Mouse (Mus musculus): ENCODE measurements around the gene Chic2. TPM values are rescaled to one million over a fixed set of nuclear protein-coding genes. Genes with fewer than 3 reads are reported as not detected.
A peak's percentile ranks its signal among the peaks of the same experiment; 100 is the strongest.

Chic2 gene
- 32.1 and 41.6 TPM in 2 replicates for total RNA-seq (2021)
- long read RNA-seq, experiment 1, full-length matches to known transcripts, result 59 of 65 reads
- long read RNA-seq, experiment 1, partial matches to known transcripts, result 1 of 65 reads
- long read RNA-seq, experiment 1, other reads (novel, unspliced or antisense), result 5 of 65 reads
- long read RNA-seq, experiment 2, full-length matches to known transcripts, result 41 of 43 reads
- long read RNA-seq, experiment 2, partial matches to known transcripts, result 0 of 43 reads
- long read RNA-seq, experiment 2, other reads (novel, unspliced or antisense), result 2 of 43 reads

DNA sequence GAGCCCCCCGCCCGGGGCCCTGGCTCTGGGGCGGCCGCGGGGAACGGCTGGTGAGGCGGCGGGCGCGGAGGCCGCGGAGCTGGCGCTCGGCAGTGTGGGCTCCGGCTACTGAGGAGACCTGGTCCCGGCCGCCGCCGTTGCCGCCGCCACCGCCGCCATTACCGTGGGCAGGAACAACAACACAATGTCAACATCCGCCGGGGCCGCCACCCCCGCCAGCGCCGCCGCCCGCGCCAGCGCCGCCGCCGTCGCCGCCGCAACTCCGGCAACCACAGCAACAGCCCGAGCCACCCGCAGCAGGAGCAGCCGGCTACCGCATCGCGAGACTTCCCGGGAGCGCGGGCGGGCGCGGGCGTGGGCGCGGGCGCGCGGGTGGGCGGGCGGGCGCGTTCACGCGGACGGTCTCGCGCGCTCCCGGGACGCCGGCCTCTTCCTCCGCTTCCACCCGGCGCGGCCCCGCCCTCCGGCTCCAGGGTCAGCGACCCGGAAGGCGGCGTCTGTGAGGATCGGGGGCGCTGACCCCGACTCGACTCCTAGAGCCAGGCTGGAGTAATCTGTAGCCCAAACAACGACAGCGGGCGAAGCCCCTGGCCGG lies at the start of gene Chic2:
TSS of gene Chic2 (minus strand) at position 465 of the 595 bp plus-strand sequence.
- peak; percentile 94 for DNase-seq

- no peak for DNase-seq
Measured at GRCm38 (mm10) chr5:75085906-75086305, 41.3 kb upstream of the Chic2 start.

- no peak for DNase-seq
Measured at GRCm38 (mm10) chr5:75085521-75085875, 40.9 kb upstream of the Chic2 start.

GRCm38 (mm10) chr5:75084871-75085520 lies 40.4 kb upstream of the Chic2 start:
- DNase-seq, result no peak

GRCm38 (mm10) chr5:75084393-75084870 lies 39.9 kb upstream of the Chic2 start:
- no peak for DNase-seq

GRCm38 (mm10) chr5:75083591-75084392 lies 39.2 kb upstream of the Chic2 start:
- DNase-seq, result no peak

DNA sequence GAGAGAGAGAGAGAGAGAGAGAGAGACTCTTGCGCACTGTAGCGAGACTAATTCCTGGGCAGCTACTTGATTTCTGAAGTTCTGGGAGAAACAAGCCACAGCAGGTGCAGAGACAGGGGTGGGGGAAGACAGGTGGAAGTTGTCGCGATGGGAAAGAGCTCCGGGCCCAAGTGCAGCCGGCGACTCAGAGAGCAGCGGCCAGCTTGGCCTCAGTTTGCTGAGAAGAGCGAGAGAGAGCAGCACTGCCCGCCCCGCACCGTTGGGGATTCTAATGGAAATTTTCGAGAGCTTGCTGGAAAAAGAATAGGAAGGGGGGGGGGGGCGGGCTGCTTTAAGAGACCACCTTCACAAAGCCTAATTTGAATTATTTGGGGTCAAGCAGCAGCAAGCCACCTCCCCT lies 38.5 kb upstream of the Chic2 start:
- DNase-seq, result no peak

GRCm38 (mm10) chr5:75082439-75082838 lies 37.9 kb upstream of the Chic2 start:
- no peak for DNase-seq

DNA sequence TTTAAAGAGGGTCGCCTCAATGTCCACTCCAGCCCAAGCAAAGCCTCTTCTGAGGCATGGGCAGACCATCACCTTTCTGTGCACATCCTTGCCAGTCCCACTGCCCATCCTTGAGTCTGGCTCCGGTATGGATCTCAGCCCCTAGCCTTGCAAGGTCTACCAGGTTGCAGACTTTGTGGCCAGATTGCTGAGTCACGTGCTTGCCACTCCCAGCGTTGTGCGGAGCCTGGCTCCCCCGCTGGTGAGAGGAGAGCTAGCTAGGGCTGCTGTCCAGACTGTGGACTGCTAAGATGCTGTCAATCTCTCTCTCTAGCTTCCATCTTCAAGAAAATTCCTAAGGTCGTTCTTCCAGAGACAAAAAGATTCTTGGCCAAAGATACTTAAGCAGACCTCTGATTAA lies 35.0 kb upstream of the Chic2 start:
- DNase-seq, result no peak

DNA sequence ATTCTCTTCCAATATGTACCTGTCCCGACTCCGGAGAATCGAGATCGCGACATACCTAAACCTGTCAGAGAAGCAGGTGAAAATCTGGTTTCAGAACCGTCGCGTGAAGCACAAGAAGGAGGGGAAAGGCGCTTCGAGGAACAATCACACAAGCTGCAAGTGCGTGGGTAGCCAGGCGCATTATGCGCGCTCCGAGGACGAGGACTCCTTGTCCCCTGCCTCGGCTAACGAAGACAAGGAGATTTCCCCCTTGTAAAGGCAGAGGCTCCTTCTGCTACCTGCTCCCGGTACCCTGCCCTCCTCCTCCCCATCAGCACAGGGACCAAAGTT lies 32.4 kb upstream of the Chic2 start:
- DNase-seq, result no peak

GRCm38 (mm10) chr5:75076326-75077050 lies 31.9 kb upstream of the Chic2 start:
- DNase-seq, result no peak

DNA sequence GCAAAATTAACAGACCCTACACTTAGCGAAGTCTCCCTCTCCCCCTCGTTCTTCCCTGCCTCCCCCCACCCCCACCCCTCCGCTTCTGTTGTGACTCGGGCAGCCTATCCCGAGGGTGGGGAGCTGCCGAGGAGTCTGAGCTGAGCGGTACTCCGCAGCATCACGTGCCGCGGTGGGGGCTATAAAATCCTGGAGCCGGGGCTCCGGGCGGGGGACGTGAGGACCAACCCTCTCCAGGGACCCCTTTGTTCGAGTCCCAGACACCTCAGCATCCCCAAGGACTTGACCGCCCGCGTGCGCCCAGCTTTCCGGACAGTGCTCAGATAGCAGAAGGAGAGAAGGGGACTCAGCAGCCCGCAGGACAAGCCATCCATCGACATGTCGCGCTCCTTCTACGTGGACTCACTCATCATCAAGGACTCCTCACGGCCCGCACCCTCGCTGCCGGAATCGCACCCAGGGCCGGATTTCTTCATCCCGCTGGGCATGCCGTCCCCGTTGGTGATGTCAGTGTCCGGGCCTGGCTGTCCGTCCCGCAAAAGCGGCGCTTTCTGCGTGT lies 30.9 kb upstream of the Chic2 start, which contains the start of gene Gsx2:
TSS of gene Gsx2 (plus strand) at position 219 of the 559 bp plus-strand sequence.
- DNase-seq, result no peak

GRCm38 (mm10) chr5:75074537-75075382 lies 30.2 kb upstream of the Chic2 start:
- no peak for DNase-seq

- no peak for DNase-seq
Measured at GRCm38 (mm10) chr5:75074132-75074531, 29.6 kb upstream of the Chic2 start.

DNA sequence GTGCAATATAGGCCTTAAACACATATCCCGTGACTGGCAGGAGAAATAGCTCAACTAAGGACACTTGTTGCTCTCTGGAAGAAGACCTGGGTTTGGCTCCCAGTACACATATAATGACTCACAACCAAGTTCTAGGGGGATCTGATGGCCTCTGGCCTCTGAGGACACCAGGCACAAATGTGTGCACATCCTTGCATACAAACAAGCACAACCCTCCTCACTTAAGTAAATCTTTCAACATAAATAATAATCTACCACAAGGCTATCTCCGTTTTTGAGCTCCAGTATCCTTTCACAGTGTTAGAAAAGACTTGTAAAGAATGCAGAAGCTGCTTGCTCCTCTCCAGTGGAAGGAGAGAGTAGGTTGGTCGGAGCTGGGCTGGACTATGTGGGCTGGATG lies 29.1 kb upstream of the Chic2 start:
- DNase-seq, result no peak

GRCm38 (mm10) chr5:75073167-75073566 lies 28.6 kb upstream of the Chic2 start:
- DNase-seq, result no peak

DNA sequence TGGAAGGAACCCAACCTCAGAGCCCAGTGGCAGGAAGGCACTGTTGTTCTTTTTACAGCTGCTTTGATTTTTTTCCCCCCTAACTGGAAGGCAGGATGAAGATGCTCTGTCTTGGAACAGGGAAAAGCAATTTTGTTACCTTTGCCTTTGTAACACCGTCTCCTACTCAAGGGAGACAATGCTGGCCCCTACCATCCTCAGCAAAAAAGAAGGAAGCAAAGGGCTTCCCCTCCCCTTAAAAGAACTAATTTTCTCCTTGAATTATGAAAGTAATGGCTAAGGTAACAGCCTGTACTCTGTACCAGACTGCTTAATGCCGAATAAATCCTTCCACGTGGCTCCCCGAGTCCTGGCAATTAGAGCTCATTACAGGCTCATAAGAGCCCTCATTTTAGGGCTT lies 28.0 kb upstream of the Chic2 start:
- no peak for DNase-seq

DNA sequence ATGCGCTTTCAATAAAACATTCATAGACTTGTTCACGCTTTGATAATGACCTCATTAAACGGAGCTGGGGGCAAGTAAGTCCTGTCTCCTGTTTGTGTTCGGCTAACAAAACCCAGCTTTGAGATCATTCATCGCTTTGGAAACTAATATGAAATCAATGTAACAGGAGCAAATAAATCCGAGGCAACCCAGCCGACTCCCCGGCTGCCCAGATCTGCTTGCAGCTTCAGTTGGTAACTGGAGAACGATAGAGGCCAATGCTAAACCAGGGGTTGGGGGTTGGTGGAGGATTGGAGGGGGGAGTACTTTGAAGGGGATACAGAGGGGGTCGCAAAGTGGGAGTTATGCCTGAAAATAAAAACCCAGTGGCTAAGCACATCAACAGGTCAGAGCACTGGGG lies 27.4 kb upstream of the Chic2 start:
- DNase-seq, result no peak

GRCm38 (mm10) chr5:75070656-75071375 lies 26.2 kb upstream of the Chic2 start:
- DNase-seq, result no peak

- no peak for DNase-seq
Measured at GRCm38 (mm10) chr5:75070132-75070531, 25.6 kb upstream of the Chic2 start.
